Mouse (Mus musculus) fat pad, adult 2 months (tissue): ENCODE measurements around the gene Tmem219.

Experiments used
- DNase-seq: peaks from one replicate; pipeline ENCODE4 v3.0.0-alpha.2; 2011; ENCODE audit warnings: low read depth, low spot score; ENCODE audit errors: extremely low read depth

The Tmem219 gene

GRCm38 (mm10) chr7:126922624-126923060 lies at the start of gene Tmem219:
Tmem219 (minus strand) TSS chr7:126922917.
- DNase-seq: no peak

- no peak for DNase-seq
These were observed 44.6 kb upstream of the Tmem219 start for GRCm38 (mm10) chr7:126967361-126967760.

- DNase-seq: no peak
These were observed 42.9 kb upstream of the Tmem219 start for GRCm38 (mm10) chr7:126965568-126965967.

- DNase-seq: no peak
These were observed 41.0 kb upstream of the Tmem219 start for GRCm38 (mm10) chr7:126963548-126964286.

GRCm38 (mm10) chr7:126961965-126962364 lies 39.2 kb upstream of the Tmem219 start:
- DNase-seq: no peak

GRCm38 (mm10) chr7:126961095-126961494 lies 38.4 kb upstream of the Tmem219 start:
- DNase-seq: no peak

GRCm38 (mm10) chr7:126959780-126960179 lies 37.1 kb upstream of the Tmem219 start:
- DNase-seq: no peak

- DNase-seq: no peak
These were observed 32.4 kb upstream of the Tmem219 start for GRCm38 (mm10) chr7:126955125-126955524.

- no peak for DNase-seq
These were observed 29.9 kb upstream of the Tmem219 start for GRCm38 (mm10) chr7:126952646-126953045.

GRCm38 (mm10) chr7:126951741-126952140 lies 29.0 kb upstream of the Tmem219 start:
- DNase-seq: no peak

- no peak for DNase-seq
These were observed 28.2 kb upstream of the Tmem219 start for GRCm38 (mm10) chr7:126950647-126951615.

- no peak for DNase-seq
These were observed 27.3 kb upstream of the Tmem219 start, which contains the start of gene Sez6l2 for GRCm38 (mm10) chr7:126949793-126950646. Sez6l2 (plus strand) TSS chr7:126950563.

- DNase-seq: no peak
These were observed 26.7 kb upstream of the Tmem219 start, which contains the start of gene Asphd1 for GRCm38 (mm10) chr7:126949403-126949792. Asphd1 (minus strand) TSS chr7:126949582.

- DNase-seq: no peak
These were observed 25.9 kb upstream of the Tmem219 start for GRCm38 (mm10) chr7:126948626-126949025.

- no peak for DNase-seq
These were observed 23.8 kb upstream of the Tmem219 start for GRCm38 (mm10) chr7:126946530-126946929.

GRCm38 (mm10) chr7:126941801-126942200 lies 19.1 kb upstream of the Tmem219 start:
- no peak for DNase-seq

- DNase-seq: no peak
These were observed 18.5 kb upstream of the Tmem219 start for GRCm38 (mm10) chr7:126941171-126941570.

GRCm38 (mm10) chr7:126932652-126933051 lies 9.9 kb upstream of the Tmem219 start:
- no peak for DNase-seq

GRCm38 (mm10) chr7:126929046-126929445 lies 6.3 kb upstream of the Tmem219 start:
- DNase-seq: no peak

- no peak for DNase-seq
These were observed 5.8 kb upstream of the Tmem219 start, which contains the start of gene Kctd13 for GRCm38 (mm10) chr7:126928384-126929037. Kctd13 (plus strand) TSS chr7:126928879.
